Mouse (Mus musculus): ENCODE data around the gene Relch.
"Not testable (repeated sequence)": the region's sequence is repeated elsewhere in the genome, so short reads cannot be mapped to it uniquely, and the experiment has no call there.

DNA sequence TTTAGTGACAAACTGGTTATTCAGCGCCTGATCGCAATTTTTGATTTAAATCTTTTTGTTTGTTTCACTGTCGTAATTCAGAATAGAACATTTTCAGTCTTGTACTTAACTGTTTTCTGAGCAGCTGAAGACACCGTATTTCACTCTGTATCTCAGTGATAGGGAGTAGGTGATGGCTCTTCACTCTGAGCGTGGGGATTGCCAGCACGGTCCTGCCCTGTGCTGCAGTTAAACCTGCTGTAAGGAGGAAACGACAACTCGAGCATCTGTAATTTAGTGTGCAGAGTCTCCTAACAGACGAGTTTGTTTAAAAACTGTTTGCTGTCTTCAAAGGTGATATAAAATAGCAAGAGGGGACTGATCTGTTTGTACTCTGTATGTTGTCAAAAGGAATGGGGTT is 102.4 kb downstream of the Relch start:
- not testable (repeated sequence) for TF ChIP-seq POLR2A (IDR thresholded peaks at IDR 0.05; ENCODE audit: insufficient read length, low read depth); MYOG (IDR thresholded peaks at IDR 0.05; ENCODE audit: control insufficient read depth in 1 of 3, insufficient read depth in 1 of 3, insufficient read length in 2 of 3, low read depth in 2 of 3); MAX (IDR thresholded peaks at IDR 0.05; ENCODE audit: low read depth); E2F4 (IDR thresholded peaks at IDR 0.05; ENCODE audit: insufficient read depth); USF1 (IDR thresholded peaks at IDR 0.05; ENCODE audit: low read depth); SRF (IDR thresholded peaks at IDR 0.05; ENCODE audit: control insufficient read depth, insufficient read length, low read depth); TCF12 (IDR thresholded peaks at IDR 0.05; ENCODE audit: insufficient read depth, poor library complexity, severe bottlenecking); CEBPB (IDR thresholded peaks at IDR 0.05; ENCODE audit: insufficient read depth, poor library complexity, severe bottlenecking); MYOD1 (IDR thresholded peaks at IDR 0.05; ENCODE audit: control insufficient read depth in 1 of 3, insufficient read length in 2 of 3, low read depth in 2 of 3)

All from myocyte (in vitro differentiated cells).